Mouse (Mus musculus) layer of hippocampus, adult 11-12 months (tissue): ENCODE measurements at regions not wholly inside any gene's neighbourhood (a gene's known extent, or its start where the extent isn't known, plus 50 kb on each side); places are given as distances from the start of the nearest gene placed in this dataset.

ENCODE experiments used
- DNase-seq: peaks from one replicate; pipeline ENCODE4 v3.0.0; 2022; ENCODE audit warnings: low spot score

GRCm38 (mm10) chr5:64536393-64537112 lies 266.6 kb upstream of the Klf3 start:
- DNase-seq, result peak; percentile 78

- DNase-seq, result no peak
Observed at GRCm38 (mm10) chr5:64537113-64537780, 265.9 kb upstream of the Klf3 start.

- DNase-seq, result no peak
Observed at GRCm38 (mm10) chr5:64541765-64542164, 261.4 kb upstream of the Klf3 start.

GRCm38 (mm10) chr5:64555931-64556330 lies 247.3 kb upstream of the Klf3 start:
- DNase-seq, result no peak

GRCm38 (mm10) chr5:64566451-64567390 lies 236.5 kb upstream of the Klf3 start:
- no peak for DNase-seq

GRCm38 (mm10) chr5:64567813-64568212 lies 235.4 kb upstream of the Klf3 start:
- DNase-seq, result no peak

GRCm38 (mm10) chr5:64568294-64568693 lies 234.9 kb upstream of the Klf3 start:
- DNase-seq, result no peak

GRCm38 (mm10) chr5:64574386-64574785 lies 228.8 kb upstream of the Klf3 start:
- DNase-seq, result no peak

GRCm38 (mm10) chr5:64575896-64576295 lies 227.3 kb upstream of the Klf3 start:
- no peak for DNase-seq

GRCm38 (mm10) chr5:64576426-64577262 lies 226.5 kb upstream of the Klf3 start:
- no peak for DNase-seq

GRCm38 (mm10) chr5:64577424-64577823 lies 225.8 kb upstream of the Klf3 start:
- DNase-seq, result no peak

GRCm38 (mm10) chr5:64578536-64578935 lies 224.7 kb upstream of the Klf3 start:
- no peak for DNase-seq

- no peak for DNase-seq
Observed at GRCm38 (mm10) chr5:64579086-64579485, 224.1 kb upstream of the Klf3 start.

- peak; percentile 14 for DNase-seq
Observed at GRCm38 (mm10) chr5:64579494-64580339, 223.5 kb upstream of the Klf3 start.

- no peak for DNase-seq
Observed at GRCm38 (mm10) chr5:64580340-64580723, 222.9 kb upstream of the Klf3 start.

GRCm38 (mm10) chr5:64580786-64581445 lies 222.3 kb upstream of the Klf3 start:
- DNase-seq, result no peak

- DNase-seq, result no peak
Observed at GRCm38 (mm10) chr5:64581461-64581860, 221.7 kb upstream of the Klf3 start.

GRCm38 (mm10) chr5:64582031-64582430 lies 221.2 kb upstream of the Klf3 start:
- DNase-seq, result no peak

- no peak for DNase-seq
Observed at GRCm38 (mm10) chr5:64584308-64584707, 218.9 kb upstream of the Klf3 start.
